Mouse (Mus musculus) leukemia stem cell, adult 10-12 weeks (primary cell): ENCODE data around the gene Gm11239. TPM values are rescaled to one million over a fixed set of nuclear protein-coding genes. Genes with fewer than 3 reads are reported as not detected.

ENCODE experiments used
- polyA plus RNA-seq: library from polyadenylated mRNA; stranded (reverse); fragments of >175 nt; gene quantifications from 2 replicates; pipeline ENCODE4 v1.2.3, GENCODE M21; 2012; ENCODE audit warnings: low replicate concordance

Gm11239 gene
- polyA plus RNA-seq: not detected in 2 replicates

GRCm38 (mm10) chr4:73668054-73668453 lies at the start of gene Gm11239:
TSS of gene Gm11239 (plus strand) at chr4:73668354.

GRCm38 (mm10) chr4:73622684-73623083 lies 45.5 kb upstream of the Gm11239 start, which contains the start of gene Gm11237:
TSS of gene Gm11237 (plus strand) at chr4:73622984.

GRCm38 (mm10) chr4:73637821-73638220 lies 30.3 kb upstream of the Gm11239 start, which contains the start of gene Gm11236:
TSS of gene Gm11236 (plus strand) at chr4:73638121.

GRCm38 (mm10) chr4:73683216-73683615 lies 15.1 kb downstream of the Gm11239 start, which contains the start of gene Gm428:
TSS of gene Gm428 (plus strand) at chr4:73683516.

Other genes starting within 250 kb of the Gm11239 start
- not detected in 2 replicates for gene Gm11238, start 60.5 kb upstream of the Gm11239 start, polyA plus RNA-seq
- not detected in 2 replicates for gene Gm11237, start 45.4 kb upstream of the Gm11239 start, polyA plus RNA-seq
- not detected in 2 replicates for gene Gm11236, start 30.2 kb upstream of the Gm11239 start, polyA plus RNA-seq
- not detected in 2 replicates for gene Gm428, start 15.2 kb downstream of the Gm11239 start, polyA plus RNA-seq
- 0.09 TPM in 1 of 2 replicates, not detected in the other for gene Rasef, start 122.6 kb downstream of the Gm11239 start, polyA plus RNA-seq
- gene Gm11758, start 207.9 kb downstream of the Gm11239 start, polyA plus RNA-seq: not detected in 2 replicates
- gene Gm11757, start 222.8 kb downstream of the Gm11239 start, polyA plus RNA-seq: not detected in 2 replicates
- not detected in 2 replicates for gene Gm13871, start 237.6 kb downstream of the Gm11239 start, polyA plus RNA-seq